Mouse (Mus musculus) testis, adult 2 months (tissue): ENCODE data around the gene Tgds.
A peak's percentile ranks its signal among the peaks of the same experiment; 100 is the strongest.

Experiments used
- CTCF ChIP-seq: fragments of 200-500 bp; IDR thresholded peaks from 2 replicates; pipeline ENCODE4 v1.5.1; 2012; ENCODE audit warnings: low read depth, mild to moderate bottlenecking, inconsistent platforms, low read length, moderate library complexity; ENCODE audit not compliant: control insufficient read depth, insufficient read depth, insufficient replicate concordance
- POLR2A ChIP-seq: fragments of 200-500 bp; IDR thresholded peaks from 2 replicates; pipeline ENCODE4 v1.6.1; 2012; ENCODE audit warnings: low read depth, mild to moderate bottlenecking, inconsistent platforms, low read length, moderate library complexity; ENCODE audit not compliant: control insufficient read depth

DNA sequence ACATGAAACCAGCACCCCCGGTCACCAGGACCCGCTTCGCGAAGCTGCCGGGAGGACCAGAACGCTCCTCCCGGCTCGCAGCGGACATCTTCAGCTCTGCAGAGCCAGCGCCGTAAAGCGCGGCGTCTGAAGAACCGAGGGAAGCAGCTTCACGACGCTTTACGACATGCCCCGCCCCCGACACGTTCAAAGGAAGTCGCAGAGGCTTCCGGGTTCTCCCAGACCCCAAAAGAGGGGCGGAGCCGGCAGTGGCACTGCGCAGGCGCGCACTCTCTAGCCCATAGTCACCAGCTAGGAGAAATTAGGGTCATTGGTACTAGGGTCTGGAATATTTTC is at the start of gene Tgds:
- TF ChIP-seq POLR2A (peak; percentile 85), CTCF (no peak)
